Mouse (Mus musculus): Measurements from ENCODE around the gene Odf2. TPM values are rescaled to one million over a fixed set of nuclear protein-coding genes. Genes with fewer than 3 reads are reported as not detected.

Odf2 gene
- total RNA-seq, 1 experiment from 2014 or later, result 78.0 TPM

GRCm38 (mm10) chr2:29917621-29918020 lies 28.6 kb downstream of the Odf2 start:
- ATAC-seq (ENCODE audit: extremely low read depth, insufficient number of reproducible peaks, low FRiP score, poor library complexity, severe bottlenecking), result no peak

GRCm38 (mm10) chr2:29922011-29922410 lies 33.0 kb downstream of the Odf2 start:
- no peak for ATAC-seq (ENCODE audit: extremely low read depth, insufficient number of reproducible peaks, low FRiP score, poor library complexity, severe bottlenecking)

GRCm38 (mm10) chr2:29926542-29926941 lies 37.5 kb downstream of the Odf2 start:
- ATAC-seq (ENCODE audit: extremely low read depth, insufficient number of reproducible peaks, low FRiP score, poor library complexity, severe bottlenecking), result no peak

GRCm38 (mm10) chr2:29930506-29930905 lies 41.5 kb downstream of the Odf2 start:
- no peak for ATAC-seq (ENCODE audit: extremely low read depth, insufficient number of reproducible peaks, low FRiP score, poor library complexity, severe bottlenecking)

GRCm38 (mm10) chr2:29931194-29931593 lies 42.2 kb downstream of the Odf2 start:
- ATAC-seq (ENCODE audit: extremely low read depth, insufficient number of reproducible peaks, low FRiP score, poor library complexity, severe bottlenecking), result no peak

GRCm38 (mm10) chr2:29934906-29935599 lies 46.0 kb downstream of the Odf2 start, which contains the start of gene Gle1:
Gene Gle1, plus strand, starts transcription at chr2:29935426.
- ATAC-seq (ENCODE audit: extremely low read depth, insufficient number of reproducible peaks, low FRiP score, poor library complexity, severe bottlenecking), result peak; percentile 98

- no peak for ATAC-seq (ENCODE audit: extremely low read depth, insufficient number of reproducible peaks, low FRiP score, poor library complexity, severe bottlenecking)
Observed at GRCm38 (mm10) chr2:29940073-29940472, 51.1 kb downstream of the Odf2 start.

GRCm38 (mm10) chr2:29940826-29941225 lies 51.8 kb downstream of the Odf2 start:
- ATAC-seq (ENCODE audit: extremely low read depth, insufficient number of reproducible peaks, low FRiP score, poor library complexity, severe bottlenecking), result no peak

GRCm38 (mm10) chr2:29944723-29945122 lies 55.7 kb downstream of the Odf2 start:
- no peak for ATAC-seq (ENCODE audit: extremely low read depth, insufficient number of reproducible peaks, low FRiP score, poor library complexity, severe bottlenecking)

- ATAC-seq (ENCODE audit: extremely low read depth, insufficient number of reproducible peaks, low FRiP score, poor library complexity, severe bottlenecking), result no peak
Observed at GRCm38 (mm10) chr2:29948896-29949295, 59.9 kb downstream of the Odf2 start.

GRCm38 (mm10) chr2:29961246-29961645 lies 72.2 kb downstream of the Odf2 start:
- no peak for ATAC-seq (ENCODE audit: extremely low read depth, insufficient number of reproducible peaks, low FRiP score, poor library complexity, severe bottlenecking)

- ATAC-seq (ENCODE audit: extremely low read depth, insufficient number of reproducible peaks, low FRiP score, poor library complexity, severe bottlenecking), result no peak
Observed at GRCm38 (mm10) chr2:29964354-29965249, 75.6 kb downstream of the Odf2 start.

- peak; percentile 91 for ATAC-seq (ENCODE audit: extremely low read depth, insufficient number of reproducible peaks, low FRiP score, poor library complexity, severe bottlenecking)
Observed at GRCm38 (mm10) chr2:29965250-29965843, 76.3 kb downstream of the Odf2 start, which contains the start of gene Sptan1. Gene Sptan1, plus strand, starts transcription at chr2:29965560.

- no peak for ATAC-seq (ENCODE audit: extremely low read depth, insufficient number of reproducible peaks, low FRiP score, poor library complexity, severe bottlenecking)
Observed at GRCm38 (mm10) chr2:29965906-29966305, 76.9 kb downstream of the Odf2 start.

- no peak for ATAC-seq (ENCODE audit: extremely low read depth, insufficient number of reproducible peaks, low FRiP score, poor library complexity, severe bottlenecking)
Observed at GRCm38 (mm10) chr2:29966826-29967225, 77.8 kb downstream of the Odf2 start.

GRCm38 (mm10) chr2:29967768-29968167 lies 78.7 kb downstream of the Odf2 start:
- no peak for ATAC-seq (ENCODE audit: extremely low read depth, insufficient number of reproducible peaks, low FRiP score, poor library complexity, severe bottlenecking)

GRCm38 (mm10) chr2:29968638-29969037 lies 79.6 kb downstream of the Odf2 start:
- ATAC-seq (ENCODE audit: extremely low read depth, insufficient number of reproducible peaks, low FRiP score, poor library complexity, severe bottlenecking), result no peak

GRCm38 (mm10) chr2:29971838-29972635 lies 83.0 kb downstream of the Odf2 start:
- ATAC-seq (ENCODE audit: extremely low read depth, insufficient number of reproducible peaks, low FRiP score, poor library complexity, severe bottlenecking), result no peak

GRCm38 (mm10) chr2:29973525-29973924 lies 84.5 kb downstream of the Odf2 start:
- no peak for ATAC-seq (ENCODE audit: extremely low read depth, insufficient number of reproducible peaks, low FRiP score, poor library complexity, severe bottlenecking)

All from neutrophil, adult 5-6 weeks (primary cell).